Mouse (Mus musculus) ovary, postnatal 10 days (tissue): ENCODE results near the gene Trim2.

Experiments
- DNase-seq: peaks from one replicate; pipeline ENCODE4 v3.0.0; 2022; ENCODE audit warnings: low spot score

The Trim2 gene

DNA sequence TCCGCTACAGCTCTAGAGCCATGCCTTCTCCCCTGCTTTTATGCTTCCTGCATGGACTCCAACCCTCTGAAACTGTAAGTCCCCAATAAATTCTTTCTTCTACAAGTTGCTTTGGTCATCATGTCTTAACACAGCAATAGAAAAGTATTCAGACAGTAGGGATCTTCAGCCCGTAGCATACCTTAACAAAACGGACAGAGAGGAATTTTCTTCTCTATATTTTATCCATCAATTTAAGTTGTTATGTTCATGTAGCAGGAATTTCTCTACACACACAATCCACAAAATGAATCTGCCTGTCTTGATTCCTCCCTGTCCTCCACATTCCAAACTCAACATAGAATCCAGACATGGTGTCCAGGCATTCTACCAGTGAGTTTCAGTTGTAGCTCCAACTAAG is at the start of gene Trim2:
Gene Trim2 (minus strand): TSS at position 101 of the 400 bp plus-strand sequence.
- no peak for DNase-seq

DNA sequence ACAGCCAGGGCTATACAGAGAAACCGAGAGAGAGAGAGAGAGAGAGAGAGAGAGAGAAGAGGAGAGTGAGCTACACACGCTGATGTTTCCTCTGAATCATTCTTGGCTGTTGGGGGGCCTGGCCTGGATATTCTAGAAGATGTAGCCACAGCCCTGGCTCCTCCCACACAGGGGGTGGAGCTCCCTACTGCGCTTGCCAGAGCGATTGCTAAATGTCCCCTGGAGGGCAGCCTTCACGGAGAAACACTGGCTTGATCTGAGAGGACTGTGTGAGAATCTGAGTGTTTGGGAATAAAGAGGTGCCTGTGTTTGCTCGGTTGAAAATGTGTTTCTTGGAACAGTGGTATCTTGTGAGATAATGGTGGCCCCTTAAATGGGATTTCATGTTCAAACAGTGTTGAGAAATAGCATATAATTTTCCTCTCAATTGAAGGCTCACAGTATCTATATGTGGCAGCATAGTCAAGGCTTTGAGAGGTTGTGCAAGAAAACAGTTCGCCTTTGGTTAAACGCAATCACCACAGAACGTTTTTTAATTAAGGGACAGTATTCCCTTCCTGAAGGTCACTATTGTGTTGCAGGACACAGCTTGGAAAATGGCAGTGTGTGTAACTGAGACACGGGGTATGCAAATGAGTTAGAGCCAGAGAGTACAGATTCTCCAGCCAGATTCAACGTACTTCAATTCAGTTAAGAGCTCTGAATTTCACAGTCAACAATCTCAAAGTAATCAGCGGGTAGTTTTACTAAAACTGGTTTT is 49.4 kb upstream of the Trim2 start:
- no peak for DNase-seq

DNA sequence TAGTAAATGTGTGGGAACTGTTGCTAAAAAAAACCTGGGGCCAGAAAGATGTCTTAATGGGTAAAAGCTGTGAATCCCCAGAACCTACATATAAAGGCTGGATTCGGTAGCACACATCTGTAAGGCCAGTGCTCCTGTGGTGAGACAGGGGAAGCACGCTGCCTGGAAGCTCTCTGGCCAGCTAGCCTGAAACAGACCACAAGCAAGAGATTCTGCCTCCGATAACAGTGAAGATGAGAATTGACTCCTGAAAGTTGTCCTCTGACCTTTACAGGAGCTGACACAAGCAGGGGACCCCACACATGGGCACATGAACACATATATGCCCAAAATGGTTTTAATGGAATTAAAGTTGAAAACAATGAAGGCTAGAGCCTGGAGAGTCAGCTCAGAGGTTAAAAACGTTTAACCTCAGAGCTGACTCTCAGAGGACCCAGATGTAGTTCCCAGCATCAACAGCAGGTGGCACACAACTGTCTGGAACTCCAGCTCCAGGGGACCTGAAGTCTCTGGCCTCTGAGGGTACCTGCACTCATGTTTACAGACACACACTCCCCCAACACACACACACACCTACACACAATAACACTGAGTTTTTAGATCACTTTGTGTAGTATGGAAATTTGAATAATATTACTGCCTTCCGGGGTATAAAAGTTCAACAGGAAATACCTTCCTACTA is 45.8 kb upstream of the Trim2 start:
- DNase-seq, result peak; percentile 48

DNA sequence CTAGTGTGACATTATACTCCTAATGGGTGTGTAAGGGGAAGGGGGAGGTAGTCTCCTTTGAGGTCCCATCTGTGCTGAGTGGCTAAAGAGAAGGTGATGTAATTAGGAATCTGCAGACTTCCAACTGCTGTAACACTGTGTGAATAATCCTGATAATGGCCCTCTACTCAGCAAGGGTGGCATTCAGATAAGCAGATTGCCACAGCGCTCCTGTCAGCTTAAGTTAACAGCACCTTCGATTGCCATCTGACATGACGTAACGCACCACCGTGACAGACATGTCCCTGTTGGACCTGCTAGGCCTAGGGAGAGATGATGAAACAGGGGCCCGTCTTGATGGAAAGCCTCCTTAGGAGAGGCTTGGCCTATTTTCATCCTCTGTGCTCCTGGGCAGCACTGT is 43.6 kb upstream of the Trim2 start:
- no peak for DNase-seq

DNA sequence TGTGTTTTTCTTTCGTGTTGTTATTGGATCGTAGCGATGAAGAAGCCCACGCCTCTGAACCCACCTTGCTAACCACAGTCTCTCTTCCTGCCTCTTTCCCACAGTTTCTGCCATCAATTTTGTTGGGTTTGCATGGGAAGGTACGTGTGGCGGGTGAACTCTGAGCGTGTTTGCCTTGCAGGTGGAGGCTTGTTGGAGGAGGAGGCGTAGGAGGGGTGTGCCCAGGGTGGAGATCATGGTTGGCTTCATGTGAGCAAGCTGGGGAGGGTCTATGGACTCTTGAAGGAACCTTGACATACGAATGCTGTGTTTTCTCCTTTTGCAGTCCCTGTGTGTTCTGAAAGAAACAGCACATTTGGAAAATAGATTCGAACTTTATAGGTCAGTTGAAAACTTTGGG is 43.1 kb upstream of the Trim2 start:
- DNase-seq, result no peak

DNA sequence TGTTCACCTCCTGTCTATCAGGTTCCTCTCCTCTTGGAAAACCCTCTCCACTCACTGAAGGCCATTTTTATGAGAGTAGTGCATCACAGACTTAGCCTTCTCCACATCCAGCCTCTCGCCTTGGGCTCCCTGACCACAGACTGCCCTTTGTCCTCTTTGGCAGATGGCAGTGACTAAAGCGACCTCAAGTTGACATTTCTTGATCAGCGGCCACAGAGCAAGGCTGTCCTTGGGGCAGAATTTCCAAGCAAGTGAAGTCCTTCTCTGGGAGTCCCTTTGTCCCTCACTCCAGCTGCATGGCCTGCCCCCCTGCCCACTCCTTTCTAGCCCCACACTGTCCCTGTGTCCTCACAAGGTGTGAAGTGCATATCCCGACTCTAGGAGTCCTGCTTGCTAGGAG is 40.7 kb upstream of the Trim2 start:
- DNase-seq, result no peak

DNA sequence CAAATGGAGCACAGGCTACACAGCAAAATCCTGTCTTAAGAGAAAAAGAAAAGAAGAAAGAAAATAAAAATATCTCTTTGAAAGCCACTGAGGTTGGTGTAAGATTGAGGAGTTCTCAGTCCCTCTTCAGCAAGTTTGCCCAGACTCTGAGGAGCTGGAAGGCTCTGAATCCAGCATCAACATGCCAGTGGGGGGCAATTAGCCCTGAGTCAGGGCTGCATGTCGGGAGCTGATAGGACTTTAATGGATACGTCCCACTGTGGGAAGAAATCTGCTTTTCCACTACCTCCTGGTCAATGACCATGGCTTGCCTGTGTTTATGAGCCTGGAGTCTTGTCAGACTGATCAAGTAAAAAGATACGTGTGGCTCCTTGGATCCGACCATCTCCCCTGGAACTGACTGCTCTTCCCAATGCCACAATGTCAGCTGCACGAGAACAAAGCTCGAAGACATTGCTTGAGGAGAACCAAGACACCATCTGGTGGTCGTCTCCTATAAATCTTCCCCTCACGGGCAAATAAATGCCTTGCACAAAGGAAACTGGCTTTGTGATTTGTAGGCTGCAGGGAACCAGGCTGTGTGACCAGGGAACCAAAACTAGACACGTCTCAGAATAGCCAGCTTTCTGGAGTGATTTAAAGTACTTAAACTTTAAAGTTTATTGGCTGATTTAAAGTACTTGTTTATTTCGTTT is 39.9 kb upstream of the Trim2 start:
- no peak for DNase-seq

DNA sequence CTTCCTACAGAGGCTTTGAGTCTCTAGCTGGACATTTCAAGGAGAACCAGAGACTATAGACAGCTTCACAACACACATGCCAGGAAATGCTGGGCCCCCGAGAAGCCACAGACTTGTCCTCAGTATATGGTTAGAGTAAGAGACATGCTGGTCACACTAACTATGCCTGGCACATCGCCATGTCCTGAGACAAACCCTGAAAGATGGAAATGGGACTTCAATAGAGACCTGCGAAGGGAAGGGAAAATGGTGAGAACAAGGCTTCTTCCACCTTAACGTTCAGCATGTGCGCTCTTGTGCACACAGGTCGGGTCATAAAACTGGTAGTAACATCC is 38.9 kb upstream of the Trim2 start:
- no peak for DNase-seq

DNA sequence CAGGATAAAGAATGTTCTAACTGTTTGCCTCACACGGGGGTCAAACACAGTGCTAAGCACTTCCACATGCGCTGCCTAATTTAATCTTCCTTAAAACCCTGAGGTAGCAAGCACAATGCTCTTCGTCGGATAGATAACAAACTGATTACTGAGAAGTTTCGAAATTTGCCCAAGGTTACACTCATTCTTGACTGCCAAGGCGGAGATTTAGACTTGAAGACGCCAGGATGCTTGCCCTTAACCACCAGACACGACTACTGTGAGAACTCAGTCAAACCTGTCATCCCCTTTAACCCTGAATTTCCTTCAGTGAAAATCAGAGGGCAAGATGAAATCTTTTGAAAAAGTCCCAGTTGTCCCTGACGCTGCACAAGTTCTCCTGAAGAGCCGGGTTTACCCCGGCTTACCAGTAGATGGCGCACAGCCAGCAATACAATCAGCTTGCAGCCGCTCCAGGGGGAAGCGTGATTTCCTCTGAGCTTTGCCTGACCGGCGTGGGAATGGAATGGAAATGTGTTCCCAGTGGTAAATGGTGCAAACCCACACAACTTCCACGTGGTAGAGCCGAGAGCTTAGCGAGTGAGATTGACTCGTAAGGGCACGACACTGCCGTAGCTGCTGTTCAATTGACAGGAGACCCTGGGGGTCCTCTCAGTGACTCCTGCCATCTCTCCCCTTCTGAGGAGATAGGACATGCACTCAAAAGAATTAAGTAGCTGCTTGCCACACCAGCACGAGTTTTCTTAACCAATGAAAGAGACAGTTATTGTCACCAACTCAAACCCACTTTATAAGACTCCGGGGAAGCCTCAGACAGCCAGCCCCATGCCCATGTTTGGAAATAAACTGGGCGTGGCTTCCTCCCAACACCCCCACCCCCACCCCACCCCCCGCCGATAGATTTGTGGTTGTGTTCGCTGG is 38.3 kb upstream of the Trim2 start:
- DNase-seq, result peak; percentile 62

DNA sequence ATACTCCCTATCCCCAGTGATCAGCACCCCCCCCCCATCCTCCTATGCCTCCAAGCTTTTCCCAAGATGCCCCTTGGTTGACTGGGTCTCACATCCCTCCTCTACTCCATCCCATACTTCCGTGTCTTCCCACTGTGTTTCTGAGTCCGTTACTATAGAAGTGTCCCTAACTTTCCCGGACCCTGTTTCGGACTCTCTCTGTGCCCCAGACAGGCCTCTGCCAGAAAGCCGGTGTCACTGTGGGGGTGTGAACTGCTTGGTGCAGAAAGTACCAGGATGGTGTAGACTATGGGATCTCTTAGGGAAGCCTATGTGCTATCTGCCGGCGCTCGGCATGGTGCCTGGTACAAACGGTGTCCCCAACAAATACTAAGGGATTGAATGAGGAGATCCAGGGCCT is 36.4 kb upstream of the Trim2 start:
- no peak for DNase-seq

DNA sequence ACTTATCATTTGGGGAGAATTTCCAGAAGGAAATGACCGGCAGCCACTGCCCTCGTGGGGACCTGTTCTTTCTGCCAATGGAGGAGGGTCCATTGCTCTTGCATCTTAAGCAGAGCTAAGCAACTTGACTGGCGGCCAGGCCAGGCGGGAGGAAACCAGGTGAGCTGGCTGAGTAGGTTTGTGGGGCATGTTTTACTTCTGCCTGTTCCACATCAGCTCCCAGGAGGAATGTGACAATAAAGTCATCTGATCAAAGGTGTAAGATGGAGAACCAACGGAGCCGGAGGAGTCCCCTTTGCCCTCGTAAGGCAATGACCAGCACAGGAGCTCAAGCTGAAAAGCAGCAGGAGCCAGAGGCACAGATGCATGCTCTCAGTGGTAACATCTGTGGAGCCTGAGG is 35.1 kb upstream of the Trim2 start:
- no peak for DNase-seq

DNA sequence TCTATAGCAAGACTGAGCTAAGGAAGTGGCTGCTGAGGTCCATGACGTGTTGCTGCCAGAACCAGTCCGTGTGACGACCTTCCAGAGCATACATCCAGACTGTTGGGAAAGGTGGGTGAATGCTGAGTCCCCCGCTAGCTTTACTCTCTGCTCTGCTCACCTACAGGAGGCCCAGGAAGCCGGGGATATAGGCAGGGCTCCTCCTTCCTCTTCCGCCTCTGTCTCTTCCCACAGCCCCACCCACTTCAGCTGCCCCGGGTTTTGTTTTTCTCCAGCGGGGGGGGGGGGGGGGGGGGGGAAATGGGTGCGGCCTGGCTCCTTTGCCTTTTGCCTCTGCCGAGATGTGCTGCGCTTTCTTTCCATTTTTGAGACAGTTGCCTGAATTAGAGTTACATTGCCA is 30.9 kb upstream of the Trim2 start:
- no peak for DNase-seq

DNA sequence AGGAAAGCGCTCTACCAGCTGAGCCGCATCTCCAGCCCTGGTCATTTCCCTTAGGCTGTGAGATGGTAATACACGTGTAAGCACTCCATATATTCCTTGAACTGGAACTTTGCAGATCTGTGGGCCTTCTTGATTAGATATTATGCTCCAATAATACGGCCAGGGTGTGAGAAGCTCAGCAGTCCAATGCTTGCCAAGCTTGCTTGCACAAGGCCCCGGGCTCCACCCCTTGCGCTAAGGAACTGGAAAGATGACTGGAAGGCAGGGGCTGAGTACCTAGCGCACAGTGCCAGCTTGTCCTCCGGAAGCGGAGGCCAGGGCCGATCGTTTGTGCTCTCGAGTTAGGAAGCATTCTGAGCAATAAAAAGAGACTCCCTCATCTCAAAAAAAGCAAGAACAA is 29.7 kb upstream of the Trim2 start:
- no peak for DNase-seq

DNA sequence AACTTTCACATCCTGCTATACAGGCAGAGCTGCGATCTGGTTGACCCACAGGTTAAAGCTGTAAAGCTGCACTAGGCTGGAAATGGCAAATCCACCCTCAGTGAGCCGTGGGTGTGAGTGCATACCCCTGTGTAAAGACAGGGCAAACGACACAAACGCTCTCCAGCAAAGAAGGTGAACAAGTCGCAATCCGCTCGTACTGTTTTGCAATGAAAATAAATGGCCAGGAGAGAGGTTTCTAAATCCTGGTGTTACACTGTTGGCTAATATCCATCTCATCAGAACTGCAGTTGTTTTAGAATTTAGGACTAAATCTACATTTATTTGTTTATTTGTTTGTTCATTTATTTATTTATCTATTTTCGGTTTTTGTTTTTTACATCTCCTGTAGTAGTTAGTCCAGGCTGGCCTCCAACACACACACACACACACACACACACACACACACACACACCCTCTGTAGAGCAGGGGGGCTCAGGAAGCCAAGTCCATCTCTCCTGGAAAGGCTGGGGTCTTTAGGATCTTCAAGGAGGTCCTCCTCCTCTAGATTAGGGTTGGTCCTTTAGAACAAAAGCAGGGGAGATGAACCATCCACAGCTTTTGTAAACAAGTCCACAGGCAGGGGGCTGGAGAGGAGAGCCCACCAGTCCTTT is 28.9 kb upstream of the Trim2 start:
- no peak for DNase-seq

DNA sequence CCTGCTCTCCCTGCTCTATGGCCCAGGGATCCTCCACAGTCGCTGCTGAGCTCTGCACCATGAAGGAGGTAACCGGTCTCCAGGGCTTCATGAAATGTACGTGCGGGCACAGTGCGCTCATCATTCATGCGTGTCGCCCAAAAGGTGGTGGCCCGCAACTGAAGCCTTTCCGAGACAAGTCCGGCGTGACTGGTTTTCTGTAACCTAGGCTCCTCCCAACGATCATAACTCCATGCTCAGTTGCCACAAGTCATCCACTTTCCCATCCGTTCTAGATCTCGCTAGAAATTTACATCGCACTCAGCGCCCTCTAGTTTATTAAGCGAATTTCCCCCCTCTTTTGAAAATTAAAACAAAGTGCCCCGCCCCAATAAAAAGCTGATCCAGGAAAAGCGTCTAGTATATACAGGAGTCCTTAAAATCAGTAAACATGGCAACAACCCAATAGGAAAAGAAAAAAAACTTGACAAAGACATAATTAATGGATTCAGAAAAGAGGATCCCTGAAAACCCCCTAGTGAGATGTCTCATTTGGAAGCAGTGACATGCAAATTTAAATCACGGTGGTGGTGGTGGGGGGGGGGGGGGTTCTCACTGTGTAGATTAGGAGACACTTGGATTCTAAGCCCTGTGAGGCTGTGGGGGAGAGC is 28.2 kb upstream of the Trim2 start:
- DNase-seq, result no peak

DNA sequence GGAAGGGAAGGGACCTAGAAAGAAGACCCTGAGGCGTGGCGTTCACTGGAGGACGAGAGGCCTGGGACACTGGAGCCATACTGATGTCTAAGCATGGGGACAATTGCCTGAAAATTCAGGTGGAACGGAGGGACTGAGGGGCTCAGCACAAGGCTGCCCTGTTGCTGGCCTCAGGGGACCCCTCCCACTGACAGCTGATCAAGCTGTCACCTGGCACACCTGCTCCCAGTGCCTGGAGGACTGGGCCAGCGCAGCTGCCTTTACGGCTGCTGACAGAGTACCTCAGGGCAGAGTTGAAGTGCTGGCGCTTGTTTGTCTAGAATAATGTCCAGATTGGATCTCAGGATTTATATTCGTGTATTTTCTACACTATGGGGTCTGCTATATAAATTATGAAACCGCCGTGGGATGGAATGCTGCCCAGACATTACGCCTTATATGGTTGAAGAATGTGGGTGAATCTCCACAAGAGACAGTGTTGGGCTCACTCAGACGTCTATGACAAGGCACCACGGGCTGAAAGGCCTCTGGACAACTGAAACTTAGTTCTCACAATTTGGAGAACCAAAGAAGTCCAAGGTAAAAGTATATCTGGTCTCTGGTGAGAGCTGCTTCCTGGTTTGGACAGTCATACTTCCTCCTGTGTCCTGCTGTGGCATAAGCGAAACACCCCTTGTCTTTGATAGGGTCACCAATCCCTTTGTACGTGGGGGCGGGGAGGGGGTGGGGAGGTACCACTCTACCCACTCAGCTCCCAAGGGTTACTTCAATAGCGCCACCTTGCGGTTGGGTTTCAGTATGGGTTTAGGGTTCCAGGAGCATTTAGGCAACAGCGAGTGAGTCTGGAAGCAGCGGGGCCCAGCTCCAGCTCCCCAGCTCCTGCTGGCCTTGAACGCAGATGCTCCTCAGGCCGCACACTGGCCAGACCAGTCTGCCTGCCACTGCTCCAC is 27.0 kb upstream of the Trim2 start:
- peak; percentile 33 for DNase-seq

DNA sequence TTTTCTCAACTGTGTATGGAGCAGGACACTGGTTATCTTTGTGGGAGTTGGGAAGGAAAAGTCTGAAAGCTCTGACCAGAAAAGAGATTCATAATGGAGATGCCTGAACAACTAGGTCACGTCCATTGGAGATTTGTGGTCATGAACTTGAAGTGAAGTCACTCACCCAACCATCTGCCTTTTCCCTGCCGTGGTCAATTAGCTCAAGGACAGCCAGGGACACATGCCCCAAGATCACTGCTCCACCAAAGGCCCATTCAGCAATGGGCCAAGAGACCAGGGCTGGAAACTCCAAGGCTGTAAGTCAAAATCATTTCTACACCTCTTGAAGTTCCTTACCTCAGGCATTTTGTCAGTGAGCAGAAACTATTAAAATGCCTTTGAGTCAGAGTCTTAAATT is 23.5 kb upstream of the Trim2 start:
- no peak for DNase-seq

DNA sequence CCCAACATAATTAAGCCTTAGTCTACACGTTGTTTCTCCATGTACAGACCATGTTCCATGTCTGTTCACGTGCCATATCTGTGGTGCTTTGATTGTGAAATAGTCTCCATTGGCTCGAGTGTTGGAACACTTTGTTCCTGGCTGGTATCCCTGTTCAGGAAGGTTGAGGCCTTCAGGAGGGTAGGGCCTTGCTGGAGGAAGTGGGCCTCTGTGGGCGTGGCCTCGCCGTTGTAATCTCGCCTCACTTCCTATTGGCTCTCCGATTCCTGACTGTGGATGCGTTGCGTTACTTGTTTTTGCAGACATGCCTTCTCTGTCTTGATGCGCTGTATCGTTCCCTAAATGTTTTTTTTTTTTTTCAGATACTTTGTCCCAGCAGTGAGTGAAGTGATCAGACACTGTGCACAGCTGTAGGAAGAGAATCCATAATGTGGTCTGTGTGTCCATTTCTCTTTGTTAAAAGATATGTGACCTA is 18.3 kb upstream of the Trim2 start:
- no peak for DNase-seq

DNA sequence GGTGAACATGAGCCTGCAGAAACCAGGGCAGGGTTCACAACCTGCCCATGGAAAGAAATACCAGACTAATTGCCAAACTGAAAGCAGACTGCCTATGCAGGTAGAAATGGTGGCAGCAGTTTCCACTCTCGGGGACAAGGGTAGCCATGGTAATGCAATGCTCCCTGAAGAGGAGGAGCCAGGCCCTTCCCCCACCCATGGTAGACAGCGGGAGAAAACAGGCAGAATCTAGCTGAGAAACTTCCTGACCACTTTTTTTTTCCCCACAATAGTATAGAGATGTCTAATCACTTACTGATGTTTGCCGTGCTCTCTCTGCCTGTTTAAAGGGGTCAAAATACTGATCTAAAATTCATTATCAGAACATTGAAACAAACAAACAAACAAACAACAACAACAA is 17.8 kb upstream of the Trim2 start:
- no peak for DNase-seq

DNA sequence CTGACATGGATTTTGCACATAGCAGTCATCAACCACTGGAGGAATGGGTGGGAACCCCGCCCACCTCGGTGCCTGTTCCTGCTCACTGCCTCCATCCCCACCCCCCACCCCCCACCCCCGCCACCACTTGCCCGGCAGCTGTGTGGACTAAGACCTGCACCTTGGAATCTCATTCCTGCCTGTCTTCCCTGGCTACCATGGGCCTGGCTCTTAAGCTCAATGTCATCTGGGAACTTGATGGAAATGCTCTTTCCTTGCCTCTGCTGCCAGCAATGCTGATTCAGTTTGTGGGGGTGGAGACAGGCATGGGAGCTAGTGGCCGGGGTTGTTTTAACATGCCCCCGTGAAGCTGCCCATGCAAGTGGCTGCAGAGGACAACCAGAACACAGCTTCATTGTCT is 17.3 kb upstream of the Trim2 start:
- DNase-seq, result no peak
